Mouse (Mus musculus) heart, adult 2 months (tissue): ENCODE data around the gene Abhd12. TPM values are rescaled to one million over a fixed set of nuclear protein-coding genes. Genes with fewer than 3 reads are reported as not detected.

Source experiments
- DNase-seq, 2 experiments: peaks; one replicate each; pipeline ENCODE4 v3.0.0; 2021
- H3K27ac ChIP-seq: fragments of 200-600 bp; 2 replicates; pipeline ENCODE4 v1.8.1; 2022
- H3K27me3 ChIP-seq: fragments of 200-500 bp; 2 replicates; pipeline ENCODE4 v1.6.1; 2012; ENCODE audit warnings: mild to moderate bottlenecking, low read length, inconsistent platforms, mixed read lengths; ENCODE audit not compliant: control insufficient read depth, insufficient read depth
- H3K36me3 ChIP-seq: fragments of 200-500 bp; 2 replicates; pipeline ENCODE4 v1.6.1; 2012; ENCODE audit warnings: low read length, inconsistent platforms; ENCODE audit not compliant: control insufficient read depth, insufficient read depth
- H3K4me1 ChIP-seq: fragments of 200-500 bp; 2 replicates; pipeline ENCODE4 v1.6.1; 2011; ENCODE audit warnings: low read length; ENCODE audit not compliant: control insufficient read depth, insufficient read depth
- H3K4me3 ChIP-seq: fragments of 200-600 bp; 2 replicates; pipeline ENCODE4 v1.8.1; 2022
- H3K79me2 ChIP-seq: fragments of 200-500 bp; replicated peaks from 2 replicates; pipeline ENCODE4 v1.6.1; 2012; ENCODE audit warnings: mild to moderate bottlenecking, inconsistent platforms, low read length, moderate library complexity, mixed read lengths; ENCODE audit not compliant: control insufficient read depth, insufficient read depth
- H3K9ac ChIP-seq: fragments of 200-500 bp; 2 replicates; pipeline ENCODE4 v1.6.1; 2012; ENCODE audit warnings: low read depth, mild to moderate bottlenecking, control low read depth, inconsistent platforms, low read length, mixed read lengths
- CTCF ChIP-seq: fragments of 200-600 bp; IDR thresholded peaks from 2 replicates; pipeline ENCODE4 v1.8.1; 2022; ENCODE audit warnings: antibody characterized with exemption, mild to moderate bottlenecking, moderate library complexity
- EP300 ChIP-seq: fragments of 200-500 bp; IDR thresholded peaks from 2 replicates; pipeline ENCODE4 v1.6.1; 2011; ENCODE audit warnings: low read depth, low read length, control low read depth; ENCODE audit not compliant: insufficient read depth
- POLR2A ChIP-seq: fragments of 200-500 bp; IDR thresholded peaks from 2 replicates; pipeline ENCODE4 v1.6.1; 2011; ENCODE audit warnings: mild to moderate bottlenecking, low read depth, low read length, control low read depth; ENCODE audit not compliant: insufficient read depth
- WGBS: fragments of 180-500 bp; shearing (Covaris S2); methylation state at CpG from one replicate; pipeline ENCODE4 v1.1.7; 2018; 5-methylcytosine and 5-hydroxymethylcytosine counted together
- intact Hi-C: fragments of 180-260 bp; cut with DNase I; formaldehyde crosslinking; loops from one replicate; pipeline ENCODE4 v1.15.1; 2025
- polyA plus RNA-seq: library from polyadenylated mRNA; depleted of rRNA; stranded (reverse); fragments of >200 nt; gene quantifications from 2 replicates; pipeline ENCODE4 v1.2.3, GENCODE M21; 2012
- total RNA-seq, 2 experiments: library from RNA; stranded (reverse); gene quantifications; 2 replicates each; pipeline ENCODE4 v1.2.3; 2021

The Abhd12 gene
- total and polyA plus RNA-seq, 3 experiments, result 37.6 to 51.2 (median 47.7) TPM

GRCm38 (mm10) chr2:150923505-150923904 lies 19.0 kb upstream of the Abhd12 start:
- no peak for DNase-seq
- H3K27me3 ChIP-seq, result no peaks in the 10 kb centered on the region
- 54% methylated on average over 7 of the region's 7 CpGs for WGBS
- no peaks in the 10 kb centered on the region for H3K79me2 ChIP-seq
- H3K36me3 ChIP-seq, result no peaks in the 10 kb centered on the region
- no peak overlapping the region for H3K27ac ChIP-seq
- no peak overlapping the region for H3K9ac ChIP-seq
- 0 out of 2 replicates have a peak, but pooled peaks cover 2% of the 10 kb centered on the region for H3K4me1 ChIP-seq
- intact Hi-C loops, result no loop called here
- TF ChIP-seq CTCF, result no peak
- TF ChIP-seq POLR2A, result no peak
- TF ChIP-seq EP300, result no peak
- H3K4me3 ChIP-seq, result no peak overlapping the region

- no peaks in the 10 kb centered on the region for H3K27me3 ChIP-seq
- intact Hi-C loops, result no loop called here
- no peak for DNase-seq
- H3K27ac ChIP-seq, result no peak overlapping the region
- no peak overlapping the region for H3K9ac ChIP-seq
- TF ChIP-seq POLR2A, result no peak
- no peak for TF ChIP-seq EP300
- 0 out of 2 replicates have a peak, but pooled peaks cover 2% of the 10 kb centered on the region for H3K4me1 ChIP-seq
- H3K36me3 ChIP-seq, result no peaks in the 10 kb centered on the region
- no peak overlapping the region for H3K4me3 ChIP-seq
- whole genome bisulfite sequencing, result 91% methylated on average over 3 of the region's 3 CpGs
- no peaks in the 10 kb centered on the region for H3K79me2 ChIP-seq
Observed at GRCm38 (mm10) chr2:150923026-150923425, 18.5 kb upstream of the Abhd12 start.

GRCm38 (mm10) chr2:150922165-150922564 lies 17.6 kb upstream of the Abhd12 start:
- Histone ChIP-seq H3K9ac (no peak overlapping the region), H3K27me3 (no peaks in the 10 kb centered on the region), H3K27ac (peak overlapping the region; percentile 47), H3K79me2 (no peaks in the 10 kb centered on the region), H3K4me1 (0 out of 2 replicates have a peak, but pooled peaks cover 2% of the 10 kb centered on the region), H3K4me3 (no peak overlapping the region), H3K36me3 (no peaks in the 10 kb centered on the region)
- TF ChIP-seq EP300 (no peak), CTCF (no peak), POLR2A (no peak)
- intact Hi-C loops, result no loop called here
- no peak for DNase-seq
- WGBS, result 64% methylated on average over 4 of the region's 4 CpGs

- DNase-seq, result peak in 1 of 2 experiments; percentile 27
- Histone ChIP-seq H3K4me3 (no peak overlapping the region; the same call in 1 of the 2 replicates), H3K27ac (peak overlapping the region; percentile 47), H3K9ac (no peak overlapping the region), H3K27me3 (no peaks in the 10 kb centered on the region), H3K36me3 (no peaks in the 10 kb centered on the region), H3K79me2 (no peaks in the 10 kb centered on the region), H3K4me1 (0 out of 2 replicates have a peak, but pooled peaks cover 2% of the 10 kb centered on the region)
- WGBS, result 51% methylated on average over 6 of the region's 6 CpGs
- intact Hi-C loops, result no loop called here
- TF ChIP-seq CTCF (no peak), POLR2A (no peak), EP300 (no peak)
Observed at GRCm38 (mm10) chr2:150921697-150922096, 17.2 kb upstream of the Abhd12 start.

- H3K36me3 ChIP-seq, result no peaks in the 10 kb centered on the region
- intact Hi-C loops, result no loop called here
Observed at GRCm38 (mm10) chr2:150920543-150920942, 16.0 kb upstream of the Abhd12 start.

GRCm38 (mm10) chr2:150918720-150919119 lies 14.2 kb upstream of the Abhd12 start:
- DNase-seq, result no peak
- intact Hi-C loops, result no loop called here
- no peak for TF ChIP-seq POLR2A
- TF ChIP-seq EP300, result no peak
- no peak for TF ChIP-seq CTCF
- Histone ChIP-seq H3K4me3 (no peak overlapping the region), H3K27me3 (no peaks in the 10 kb centered on the region), H3K9ac (no peak overlapping the region), H3K27ac (no peak overlapping the region), H3K36me3 (no peaks in the 10 kb centered on the region), H3K4me1 (0 out of 2 replicates have a peak, but pooled peaks cover 2% of the 10 kb centered on the region), H3K79me2 (no peaks in the 10 kb centered on the region)
- WGBS, result 85% methylated on average over 3 of the region's 3 CpGs

More at GRCm38 (mm10) chr2:150920543-150920942, 16.0 kb upstream of the Abhd12 start:
- Histone ChIP-seq H3K27ac (no peak overlapping the region), H3K4me3 (no peak overlapping the region), H3K79me2 (no peaks in the 10 kb centered on the region), H3K4me1 (0 out of 2 replicates have a peak, but pooled peaks cover 2% of the 10 kb centered on the region), H3K9ac (no peak overlapping the region), H3K27me3 (no peaks in the 10 kb centered on the region)
- no peak for DNase-seq
- no peak for TF ChIP-seq EP300
- TF ChIP-seq CTCF, result no peak
- no peak for TF ChIP-seq POLR2A
- WGBS, result 90% methylated on average over 3 of the region's 3 CpGs
